Mouse (Mus musculus) retina, adult 2 months (tissue): Measurements from ENCODE around the gene Zfp949.
"Not testable (repeated sequence)": the region's sequence is repeated elsewhere in the genome, so short reads cannot be mapped to it uniquely, and the experiment has no call there.

Source experiments
- DNase-seq: peaks from one replicate; pipeline ENCODE4 v3.0.0-alpha.2; 2012; ENCODE audit warnings: low read depth, low spot score

Gene Zfp949

GRCm38 (mm10) chr9:88542816-88543215 lies 5.0 kb upstream of the Zfp949 start:
- no peak for DNase-seq

GRCm38 (mm10) chr9:88545534-88545933 lies 2.3 kb upstream of the Zfp949 start:
- DNase-seq: no peak

GRCm38 (mm10) chr9:88546166-88546565 lies 1.7 kb upstream of the Zfp949 start:
- DNase-seq: peak; percentile 58

DNA sequence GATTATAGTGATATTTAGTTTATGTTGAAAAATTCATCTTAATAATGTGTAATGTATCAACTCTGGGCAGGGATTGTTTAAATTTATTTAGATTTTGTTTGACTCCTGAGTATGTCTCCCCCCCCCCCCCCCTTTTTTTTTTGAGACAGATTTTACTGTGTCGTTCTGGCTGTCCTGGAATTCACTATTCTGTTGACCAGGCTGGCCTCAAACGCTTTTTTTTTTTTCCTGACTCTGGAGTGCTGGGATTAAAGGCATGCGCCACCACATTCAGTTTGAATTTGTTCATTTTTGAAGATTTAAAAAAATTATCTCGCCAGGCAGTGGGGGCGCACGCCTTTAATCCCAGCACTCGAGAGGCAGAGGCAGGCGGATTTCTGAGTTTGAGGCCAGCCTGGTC lies 1.2 kb upstream of the Zfp949 start:
- DNase-seq: no peak

- DNase-seq: no peak
Observed at GRCm38 (mm10) chr9:88547270-88547669, 550 bp upstream of the Zfp949 start.

DNA sequence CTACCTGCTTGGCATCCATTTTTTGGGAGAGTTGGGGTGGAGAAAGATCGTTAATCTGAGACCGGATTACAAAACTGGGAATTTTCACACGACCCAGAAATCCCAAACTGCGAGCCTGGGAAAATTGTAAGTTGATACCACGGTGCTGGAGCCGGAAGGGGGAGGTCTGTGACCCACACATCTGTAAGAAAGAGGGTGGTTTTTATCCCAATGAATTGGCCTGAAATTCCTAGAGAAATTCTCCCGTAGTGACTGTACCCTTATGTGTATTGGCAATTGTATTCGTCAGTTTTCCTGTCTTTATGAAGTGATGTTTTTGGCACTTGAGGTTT lies 760 bp downstream of the Zfp949 start:
- DNase-seq: no peak

DNA sequence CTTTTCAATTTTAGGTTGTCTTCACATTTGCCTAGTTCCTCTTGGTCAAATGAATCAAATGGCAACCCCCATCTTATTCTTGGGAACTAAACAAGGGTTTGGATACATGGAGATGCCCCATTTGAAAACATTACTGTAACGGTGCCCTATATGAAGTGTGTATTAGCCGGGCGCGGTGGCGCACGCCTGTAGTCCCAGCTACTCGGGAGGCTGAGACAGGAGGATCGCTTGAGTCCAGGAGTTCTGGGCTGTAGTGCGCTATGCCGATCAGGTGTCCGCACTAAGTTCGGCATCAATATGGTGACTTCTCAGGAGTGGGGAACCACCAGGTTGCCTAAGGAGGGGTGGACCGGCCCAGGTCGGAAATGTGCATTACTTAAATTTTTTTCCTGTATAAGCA lies 5.3 kb downstream of the Zfp949 start:
- no peak for DNase-seq

- DNase-seq: no peak
Observed at GRCm38 (mm10) chr9:88558146-88558545, 10.3 kb downstream of the Zfp949 start.

GRCm38 (mm10) chr9:88561476-88561875 lies 13.7 kb downstream of the Zfp949 start:
- not testable (repeated sequence) for DNase-seq

DNA sequence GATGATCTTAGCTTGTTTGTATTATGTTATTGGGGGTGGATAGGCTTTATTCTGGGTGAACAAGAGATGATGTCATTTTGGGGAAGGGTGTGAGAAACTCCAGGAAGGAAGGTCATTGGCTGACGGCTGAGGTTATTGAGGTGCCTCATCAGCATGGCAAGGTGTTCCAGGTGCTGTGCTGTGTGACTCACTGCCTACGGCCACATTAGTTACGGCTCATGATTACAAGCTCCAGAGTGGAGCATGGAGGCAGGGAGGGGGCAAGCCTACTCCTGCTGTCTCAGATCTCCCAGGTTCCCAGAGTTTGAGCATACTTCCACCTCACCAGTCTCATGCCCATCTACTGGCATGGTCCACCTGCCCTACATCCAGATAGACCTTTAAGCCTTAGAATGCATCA lies 22.7 kb downstream of the Zfp949 start:
- DNase-seq: not testable (repeated sequence)

DNA sequence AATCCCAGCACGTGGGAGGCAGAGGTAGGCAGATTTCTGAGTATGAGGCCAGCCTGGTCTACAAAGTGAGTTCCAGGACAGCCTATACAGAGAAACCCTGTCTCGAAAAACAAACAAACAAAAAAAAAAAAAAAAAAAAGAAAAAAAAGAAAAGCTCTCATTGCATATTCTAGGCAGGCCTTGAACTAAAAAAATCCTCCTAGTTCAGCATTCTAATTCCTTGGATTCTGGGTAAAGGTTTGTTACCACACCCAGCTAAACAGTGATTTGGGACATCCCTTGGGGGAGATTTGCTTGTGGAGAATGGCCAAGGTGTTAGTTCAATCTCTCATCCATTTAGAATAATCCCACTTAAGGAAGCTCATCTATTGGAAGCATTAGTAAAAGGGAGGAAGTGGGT lies 32.8 kb downstream of the Zfp949 start, which contains the start of gene Trim43a:
TSS of gene Trim43a (plus strand) at position 301 of the 400 bp plus-strand sequence.
- not testable (repeated sequence) for DNase-seq

GRCm38 (mm10) chr9:88593708-88594107 lies 45.9 kb downstream of the Zfp949 start:
- DNase-seq: not testable (repeated sequence)

GRCm38 (mm10) chr9:88599206-88600162 lies 51.7 kb downstream of the Zfp949 start:
- peak; percentile 71 for DNase-seq
